Mouse (Mus musculus): Measurements from ENCODE around the gene Gm42906. TPM values are rescaled to one million over a fixed set of nuclear protein-coding genes. Genes with fewer than 3 reads are reported as not detected.

Gene Gm42906
- total RNA-seq, 2 experiments from 2014 or later = not detected

GRCm38 (mm10) chr5:151112743-151113142 lies 315.2 kb downstream of the Gm42906 start:
- DNase-seq (ENCODE audit: low spot score in 2 of 2) = no peak

- no peak for DNase-seq (ENCODE audit: low spot score in 2 of 2)
Observed at GRCm38 (mm10) chr5:151111080-151111871, 316.7 kb downstream of the Gm42906 start.

- DNase-seq (ENCODE audit: low spot score in 2 of 2) = peak in 1 of 2 experiments; percentile 43
Observed at GRCm38 (mm10) chr5:151110461-151110908, 317.5 kb downstream of the Gm42906 start.

GRCm38 (mm10) chr5:151109822-151110221 lies 318.1 kb downstream of the Gm42906 start:
- DNase-seq (ENCODE audit: low spot score in 2 of 2) = no peak

GRCm38 (mm10) chr5:151108955-151109354 lies 319.0 kb downstream of the Gm42906 start:
- no peak for DNase-seq (ENCODE audit: low spot score in 2 of 2)

GRCm38 (mm10) chr5:151108291-151108897 lies 319.6 kb downstream of the Gm42906 start:
- DNase-seq (ENCODE audit: low spot score in 2 of 2) = no peak

- no peak for DNase-seq (ENCODE audit: low spot score in 2 of 2)
Observed at GRCm38 (mm10) chr5:151106841-151107240, 321.1 kb downstream of the Gm42906 start.

GRCm38 (mm10) chr5:151105054-151105971 lies 322.6 kb downstream of the Gm42906 start:
- DNase-seq (ENCODE audit: low spot score in 2 of 2) = no peak

- no peak for DNase-seq (ENCODE audit: low spot score in 2 of 2)
Observed at GRCm38 (mm10) chr5:151104354-151105053, 323.5 kb downstream of the Gm42906 start.

GRCm38 (mm10) chr5:151103284-151103683 lies 324.7 kb downstream of the Gm42906 start:
- no peak for DNase-seq (ENCODE audit: low spot score in 2 of 2)

- no peak for DNase-seq (ENCODE audit: low spot score in 2 of 2)
Observed at GRCm38 (mm10) chr5:151102262-151102661, 325.7 kb downstream of the Gm42906 start.

GRCm38 (mm10) chr5:151096012-151096411 lies 332.0 kb downstream of the Gm42906 start:
- no peak for DNase-seq (ENCODE audit: low spot score in 2 of 2)

GRCm38 (mm10) chr5:151092886-151093665 lies 334.9 kb downstream of the Gm42906 start:
- DNase-seq (ENCODE audit: low spot score in 2 of 2) = no peak

- DNase-seq (ENCODE audit: low spot score in 2 of 2) = no peak
Observed at GRCm38 (mm10) chr5:151090996-151091395, 337.0 kb downstream of the Gm42906 start.

GRCm38 (mm10) chr5:151089201-151089600 lies 338.8 kb downstream of the Gm42906 start:
- no peak for DNase-seq (ENCODE audit: low spot score in 2 of 2)

GRCm38 (mm10) chr5:151086425-151087202 lies 341.3 kb downstream of the Gm42906 start:
- no peak for DNase-seq (ENCODE audit: low spot score in 2 of 2)

GRCm38 (mm10) chr5:151085749-151086148 lies 342.2 kb downstream of the Gm42906 start:
- DNase-seq (ENCODE audit: low spot score in 2 of 2) = no peak

- DNase-seq (ENCODE audit: low spot score in 2 of 2) = no peak
Observed at GRCm38 (mm10) chr5:151080276-151080675, 347.7 kb downstream of the Gm42906 start.

GRCm38 (mm10) chr5:151077953-151078352 lies 350.0 kb downstream of the Gm42906 start:
- DNase-seq (ENCODE audit: low spot score in 2 of 2) = no peak
